8 mouse cellular contexts compared by ENCODE assay signal in the genomic region with DNA sequence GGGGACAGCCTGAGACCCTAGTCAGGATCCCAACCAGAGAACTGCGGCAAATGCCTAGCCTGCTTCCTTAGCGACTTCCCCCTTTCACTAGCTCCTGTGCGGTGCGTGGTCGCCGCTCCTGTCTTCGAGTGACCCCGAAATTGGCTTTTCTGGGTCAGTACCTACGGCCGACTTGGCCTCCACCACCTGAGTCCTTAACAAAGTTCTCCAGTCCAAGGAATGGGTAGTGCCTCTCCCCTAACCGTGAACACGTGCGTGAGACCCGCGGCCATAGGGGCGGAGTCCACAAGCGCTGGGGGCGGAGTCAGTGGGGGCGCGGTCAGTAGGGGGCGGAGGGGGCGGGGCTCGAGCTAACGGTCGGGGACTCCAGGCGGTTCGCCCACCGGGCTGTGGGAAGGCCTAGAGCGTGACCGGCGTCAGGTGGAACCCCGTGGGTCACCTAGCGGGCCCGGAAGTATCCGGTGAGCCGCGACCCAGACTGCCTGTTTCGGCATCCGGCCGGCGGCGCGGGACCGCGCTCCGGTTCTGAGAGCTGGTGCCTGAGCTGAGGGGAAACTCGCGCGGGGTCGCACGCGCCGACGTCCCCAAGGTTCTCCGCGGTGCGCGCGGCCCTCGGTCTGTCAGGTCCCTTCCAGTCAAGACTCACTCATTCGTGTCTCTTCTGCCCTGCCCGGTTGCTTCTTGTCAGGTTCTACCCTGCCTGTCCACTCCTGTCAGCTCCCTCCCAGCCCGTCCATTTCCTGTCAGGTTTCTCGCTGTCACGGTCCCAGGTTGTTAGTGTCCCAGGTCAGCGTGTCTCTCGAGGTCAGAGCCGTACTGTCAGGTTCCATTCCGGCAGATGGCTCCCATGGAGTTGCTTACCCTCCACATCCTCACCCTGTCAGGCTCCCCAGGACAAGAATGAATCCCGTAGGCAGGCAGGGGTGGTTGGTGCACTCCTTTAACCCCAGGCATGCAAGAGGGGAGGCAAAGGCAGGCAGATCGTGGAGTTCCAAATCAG. TPM values are rescaled to one million over a fixed set of nuclear protein-coding genes. Genes with fewer than 3 reads are reported as not detected.
DNase-seq lines count a peak whose midpoint lies in the region; ATAC-seq lines count a peak whose summit lies in the region.

Gene Meiob, plus strand, starts transcription at position 338 of the 1,000 bp plus-strand sequence.

- H3K36me3 ChIP-seq in liver, embryonic 13.5 days: no peaks in the 10 kb centered on the region
- no peaks in the 10 kb centered on the region for H3K36me3 ChIP-seq in stomach, embryonic 16.5 days (ENCODE audit: control insufficient read depth, insufficient read depth, low read length)

- H3K27me3 ChIP-seq in liver, embryonic 13.5 days: peaks cover 25% of the 10 kb centered on the region
- H3K27me3 ChIP-seq in stomach, embryonic 16.5 days (ENCODE audit: control insufficient read depth, insufficient read depth, low read length): no peaks in the 10 kb centered on the region; the same call in 1 of the 2 replicates

- H3K9me3 ChIP-seq in liver, embryonic 13.5 days (replicated peaks): no peaks in the 10 kb centered on the region
- no peaks in the 10 kb centered on the region for H3K9me3 ChIP-seq in stomach, embryonic 16.5 days (replicated peaks; ENCODE audit: control insufficient read depth, low read length)

- under 1% methylated on average over 71 of the region's 71 CpGs for WGBS in liver, embryonic 13.5 days (ENCODE audit: insufficient replicate concordance)
- under 1% methylated on average over 71 of the region's 71 CpGs for WGBS in stomach, embryonic 16.5 days

- peak within 1 kb of the TSS; percentile 58; the same call in 1 of the 2 replicates for H3K27ac ChIP-seq in liver, embryonic 13.5 days
- H3K27ac ChIP-seq in stomach, embryonic 16.5 days (ENCODE audit: low read length): no peak within 1 kb of the TSS

- peaks cover 23% of the 10 kb centered on the region for H3K4me1 ChIP-seq in liver, embryonic 13.5 days (replicated peaks)
- H3K4me1 ChIP-seq in stomach, embryonic 16.5 days (ENCODE audit: control insufficient read depth, insufficient read depth, low read length): peaks cover 3% of the 10 kb centered on the region; the same call in 1 of the 2 replicates

- DNase-seq in 416B (ENCODE audit: low read depth): peak; percentile 85
- peak; percentile 88 for DNase-seq in adrenal gland, adult 2 months
- peak; percentile 87 for DNase-seq in embryo, embryonic 9.5 days (ENCODE audit: extremely low spot score)
- peak; percentile 24 to 41 for DNase-seq in heart, adult 9 months (ENCODE audit: low spot score in 2 of 2)
- DNase-seq in kidney, adult 8-10 months: peak; percentile 67 to 78
- peak; percentile 71 for DNase-seq in liver, embryonic 13.5 days
- peak; percentile 51 to 63 for DNase-seq in natural killer cell, adult 2 months (ENCODE audit: low spot score in 2 of 2)

- peak within 1 kb of the TSS; percentile 93 for H3K4me2 ChIP-seq in liver, embryonic 13.5 days
- peak within 1 kb of the TSS; percentile 94 for H3K4me2 ChIP-seq in stomach, embryonic 16.5 days (ENCODE audit: low read depth, low read length)

- peak within 1 kb of the TSS; percentile 81 for H3K4me3 ChIP-seq in liver, embryonic 13.5 days (replicated peaks)
- peak within 1 kb of the TSS; percentile 73 for H3K4me3 ChIP-seq in stomach, embryonic 16.5 days (replicated peaks; ENCODE audit: low read length)

- peak; percentile 84 for ATAC-seq in liver, embryonic 13.5 days (ENCODE audit: low read depth)
- ATAC-seq in stomach, embryonic 16.5 days (ENCODE audit: insufficient read depth, low FRiP score): peak; percentile 89

- peak within 1 kb of the TSS; percentile 82 for H3K9ac ChIP-seq in liver, embryonic 13.5 days
- H3K9ac ChIP-seq in stomach, embryonic 16.5 days (ENCODE audit: low read length): peak within 1 kb of the TSS; percentile 76

RNA-seq across cellular contexts. Expression of gene Meiob, which starts in this region (rescaled TPM):
- 1 to 10 TPM in 1 of 2 experiments, under 1 TPM in 1; 0.86 to 1.5 TPM for total RNA-seq in adrenal gland, adult 2 months (2021)
- not detected in 2 replicates for polyA plus RNA-seq in adrenal gland, adult 2 months (2012; rRNA removed)
- polyA plus RNA-seq in liver, embryonic 13.5 days (2015; fragmentation: Nextera tagmentation; extraction: Ambion mirVana): 1.5 and 1.6 TPM in 2 replicates
- 0.10 TPM in 1 of 2 replicates, not detected in the other for polyA plus RNA-seq in stomach, embryonic 16.5 days (2015; fragmentation: Nextera tagmentation; extraction: Ambion mirVana)

Comparison
In these comparisons a context has a peak if more than half of its experiments do, and no peak if none do; other contexts are left out.
1. Peak in ATAC-seq, H3K4me3 ChIP-seq, H3K9ac ChIP-seq and H3K4me2 ChIP-seq in stomach, embryonic 16.5 days; RNA of the gene not detected or under 1 TPM.
2. DNase-seq: peak in every context shown above with its lines; median percentile 88 in adrenal gland, adult 2 months; 87 in embryo, embryonic 9.5 days; 85 in 416B; 72 in kidney, adult 8-10 months; 71 in liver, embryonic 13.5 days; 57 in natural killer cell, adult 2 months; 32 in heart, adult 9 months.